Mouse (Mus musculus) heart, postnatal 0 days (tissue): ENCODE data around the gene Mxd4. TPM values are rescaled to one million over a fixed set of nuclear protein-coding genes. Genes with fewer than 3 reads are reported as not detected.
A peak's percentile ranks its signal among the peaks of the same experiment; 100 is the strongest.

Experiments used
- ATAC-seq: fragments of 200-750 bp; cut with Nextera tagmentation; 2 replicates; pipeline ENCODE4 v1.8.0; 2017; ENCODE audit warnings: low read depth, moderate number of reproducible peaks, moderate library complexity; ENCODE audit not compliant: insufficient read depth
- DNase-seq: peaks from one replicate; pipeline ENCODE4 v3.0.0-alpha.2; 2016; ENCODE audit warnings: low spot score
- H3K27ac ChIP-seq: fragments of 300-500 bp; sonication (generic); 2 replicates; pipeline ENCODE4 v1.5.1; 2014; ENCODE audit warnings: low read depth, mild to moderate bottlenecking
- H3K27me3 ChIP-seq: fragments of 300-500 bp; sonication (generic); 2 replicates; pipeline ENCODE4 v1.6.1; 2014; ENCODE audit warnings: low read length, mixed read lengths; ENCODE audit not compliant: control insufficient read depth, insufficient read depth
- H3K36me3 ChIP-seq: fragments of 300-500 bp; sonication (generic); replicated peaks from 2 replicates; pipeline ENCODE4 v1.6.1; 2014; ENCODE audit warnings: low read length, mixed read lengths; ENCODE audit not compliant: control insufficient read depth, insufficient read depth
- H3K4me1 ChIP-seq: fragments of 300-500 bp; sonication (generic); 2 replicates; pipeline ENCODE4 v1.6.1; 2014; ENCODE audit warnings: antibody characterized with exemption; ENCODE audit not compliant: control insufficient read depth, insufficient read depth
- H3K4me2 ChIP-seq: fragments of 300-500 bp; sonication (generic); 2 replicates; pipeline ENCODE4 v1.6.1; 2014; ENCODE audit warnings: low read depth, mild to moderate bottlenecking, low read length, moderate library complexity
- H3K4me3 ChIP-seq: fragments of 300-500 bp; sonication (generic); 2 replicates; pipeline ENCODE4 v1.5.1; 2014; ENCODE audit warnings: low read depth, low read length
- H3K9ac ChIP-seq: fragments of 300-500 bp; sonication (generic); replicated peaks from 2 replicates; pipeline ENCODE4 v1.6.1; 2014; ENCODE audit warnings: low read depth, low read length, mixed read lengths
- H3K9me3 ChIP-seq: fragments of 300-500 bp; sonication (generic); replicated peaks from 2 replicates; pipeline ENCODE4 v1.6.1; 2016; ENCODE audit warnings: low read length; ENCODE audit not compliant: control insufficient read depth
- CTCF ChIP-seq: IDR thresholded peaks from 2 replicates; pipeline ENCODE4 v1.5.1; 2016; ENCODE audit warnings: antibody characterized with exemption, control low read depth, low read depth
- EP300 ChIP-seq: IDR thresholded peaks from 2 replicates; pipeline ENCODE4 v1.6.1; 2016; ENCODE audit warnings: antibody characterized with exemption, low read depth
- WGBS: fragments of 180-500 bp; shearing (Covaris S2); extraction: QIAGEN DNeasy Blood & Tissue Kit; methylation state at CpG from one replicate; pipeline ENCODE4 v1.1.7; 2014; 5-methylcytosine and 5-hydroxymethylcytosine counted together
- polyA plus RNA-seq: library from polyadenylated mRNA; unstranded; fragments of >200 nt; fragmentation: Nextera tagmentation; extraction: Ambion mirVana; gene quantifications from 2 replicates; pipeline ENCODE4 v1.2.1, GENCODE M21; 2015
- total RNA-seq: library from RNA; depleted of rRNA; stranded (reverse); fragments of >200 nt; gene quantifications from 2 replicates; pipeline ENCODE4 v1.2.3, GENCODE M21; 2014; ENCODE audit warnings: low replicate concordance

Mxd4 gene
- total and polyA plus RNA-seq, 2 experiments from 2014 or later, result 22.5 to 104 TPM

DNA sequence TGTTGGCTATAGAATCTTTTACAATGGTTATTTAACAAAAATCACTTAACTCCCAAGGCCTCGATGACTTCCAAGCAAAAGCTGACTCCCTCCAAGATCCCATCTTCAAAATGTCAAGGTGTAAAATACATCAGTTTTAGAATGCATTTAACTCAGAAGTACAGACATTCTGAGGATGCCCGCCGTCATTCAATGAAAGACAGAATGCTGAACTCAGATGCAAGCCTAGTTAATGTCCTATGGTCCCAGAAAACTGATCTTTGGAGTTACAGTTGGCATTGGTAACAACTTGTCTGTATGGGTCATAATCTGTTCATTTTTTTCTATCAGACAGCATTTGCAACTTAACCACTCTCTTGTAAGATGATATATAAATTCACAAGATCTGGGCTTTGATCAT lies 17.6 kb downstream of the Mxd4 start:
- 81% methylated on average over 3 of the region's 3 CpGs for WGBS
- Histone ChIP-seq H3K4me1 (peaks cover 3% of the 10 kb centered on the region; the same call in 1 of the 2 replicates), H3K27me3 (no peaks in the 10 kb centered on the region), H3K4me2 (peak overlapping the region; percentile 68), H3K9ac (0 out of 2 replicates have a peak overlapping the region, but pooled peaks have one; percentile 22), H3K4me3 (peak overlapping the region; percentile 85), H3K36me3 (peaks cover 26% of the 10 kb centered on the region), H3K9me3 (no peaks in the 10 kb centered on the region), H3K27ac (peak overlapping the region; percentile 79)
- ATAC-seq, result no peak
- TF ChIP-seq CTCF (no peak), EP300 (no peak)
- DNase-seq, result no peak

DNA sequence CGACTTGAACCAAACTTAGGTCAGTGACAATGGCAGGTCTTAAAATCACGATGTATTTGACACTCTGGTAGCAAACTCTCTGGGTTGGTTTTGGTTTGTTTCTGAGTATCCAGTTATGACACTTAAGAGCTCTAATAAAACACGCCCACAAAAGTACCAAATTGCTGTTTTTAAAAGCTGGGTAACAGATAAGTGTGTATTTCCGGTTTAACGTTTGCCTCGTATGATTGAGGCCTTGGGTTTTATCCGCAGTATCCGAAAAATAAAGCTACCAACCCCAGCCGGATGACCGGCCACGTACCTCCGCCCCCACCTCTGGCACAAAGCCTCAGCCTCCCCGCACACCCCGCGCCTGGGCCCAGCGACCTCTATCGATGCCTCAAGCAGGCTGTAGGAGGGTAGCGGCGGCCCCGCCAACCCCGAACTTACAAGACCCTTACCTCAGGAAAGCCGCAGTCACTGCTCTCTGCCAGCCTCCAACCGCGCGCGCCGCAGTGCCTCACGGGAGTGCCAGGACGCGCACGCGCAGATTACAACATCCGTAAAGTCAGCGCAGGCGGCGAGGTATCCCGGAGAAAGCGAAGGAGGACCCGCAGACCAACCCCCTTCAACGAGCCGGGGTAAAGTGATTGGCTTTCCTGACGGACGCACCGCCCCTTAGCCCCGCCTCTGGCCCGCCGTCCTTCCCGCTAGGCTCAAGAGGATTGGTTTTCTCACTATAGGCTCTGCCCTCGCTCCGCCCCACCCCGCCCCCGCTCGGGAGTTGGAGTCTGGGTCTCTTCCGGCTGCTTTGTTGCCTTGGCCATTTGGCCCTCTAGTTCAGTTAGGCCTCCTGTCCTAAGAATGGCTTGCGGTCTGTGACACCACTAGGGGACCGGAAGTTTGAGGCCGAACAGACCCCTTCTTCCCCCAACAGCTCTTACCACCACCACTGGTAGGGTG lies 18.3 kb downstream of the Mxd4 start, which contains the start of the genes Poln and Haus3:
Gene Poln (minus strand): TSS at position 499 of the 942 bp plus-strand sequence.
Gene Haus3 (minus strand): TSS at position 578 of the 942 bp plus-strand sequence.
- H3K4me3 ChIP-seq, result peak within 1 kb of the TSS; percentile 85
- peak within 1 kb of the TSS; percentile 84 for H3K9ac ChIP-seq
- TF ChIP-seq CTCF, result peak; percentile 9; the same call in 1 of the 2 replicates
- TF ChIP-seq EP300, result no peak
- H3K9me3 ChIP-seq, result no peaks in the 10 kb centered on the region
- H3K36me3 ChIP-seq, result peaks cover 23% of the 10 kb centered on the region
- H3K4me2 ChIP-seq, result peak within 1 kb of the TSS; percentile 68
- DNase-seq, result peak; percentile 100
- H3K4me1 ChIP-seq, result peaks cover 3% of the 10 kb centered on the region; the same call in 1 of the 2 replicates
- under 1% methylated on average over 57 of the region's 57 CpGs for WGBS
- peak within 1 kb of the TSS; percentile 86 for H3K27ac ChIP-seq
- H3K27me3 ChIP-seq, result no peaks in the 10 kb centered on the region
- ATAC-seq, result peak; percentile 99

DNA sequence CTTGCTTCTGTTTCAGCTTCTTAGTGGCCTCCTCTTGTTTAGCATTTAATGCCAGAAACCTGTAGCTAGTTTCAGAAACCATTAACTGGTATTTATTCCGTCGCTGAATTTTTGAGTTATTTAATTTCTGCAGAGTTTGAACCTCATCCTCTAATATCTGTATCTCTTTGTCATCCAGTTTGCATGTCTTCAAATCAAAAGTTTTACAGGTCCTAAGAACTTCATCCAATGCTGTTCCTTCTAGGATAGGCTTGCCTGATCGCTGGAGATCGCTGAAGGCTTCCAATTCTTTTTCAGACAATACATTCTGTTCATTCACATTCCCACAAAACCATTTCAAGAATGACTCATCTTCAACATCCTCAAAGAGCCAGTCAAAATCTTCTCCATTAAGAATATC lies 19.7 kb downstream of the Mxd4 start:
- no peak overlapping the region for H3K4me3 ChIP-seq
- H3K9ac ChIP-seq, result no peak overlapping the region
- WGBS, result 84% methylated on average over 4 of the region's 4 CpGs

DNA sequence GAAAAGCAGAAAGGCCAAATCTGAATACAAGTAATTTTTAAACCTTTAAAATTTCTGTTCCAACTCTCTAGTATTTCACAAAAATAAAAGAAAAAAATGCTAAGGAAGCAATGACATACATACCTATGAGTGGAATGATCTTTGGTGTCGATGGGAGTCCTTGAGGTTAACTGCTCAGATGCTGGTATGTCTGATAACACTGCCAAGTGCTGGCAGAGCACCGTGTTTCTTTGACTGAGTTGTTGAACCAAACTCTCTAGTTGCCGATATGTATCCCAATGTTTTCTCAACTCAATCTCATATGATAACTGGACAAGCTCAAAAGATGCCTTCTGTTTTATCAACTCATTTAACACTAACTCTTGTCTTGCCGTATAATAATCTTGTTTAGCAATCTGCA lies 21.7 kb downstream of the Mxd4 start:
- DNase-seq, result no peak
- H3K9ac ChIP-seq, result no peak overlapping the region
- H3K27ac ChIP-seq, result no peak overlapping the region
- no peaks in the 10 kb centered on the region for H3K9me3 ChIP-seq
- ATAC-seq, result no peak
- TF ChIP-seq EP300 (no peak), CTCF (no peak)
- H3K36me3 ChIP-seq, result peaks cover 14% of the 10 kb centered on the region
- peak overlapping the region; percentile 24; the same call in 1 of the 2 replicates for H3K4me2 ChIP-seq
- 21% methylated on average over 4 of the region's 4 CpGs for WGBS
- peaks cover 3% of the 10 kb centered on the region; the same call in 1 of the 2 replicates for H3K4me1 ChIP-seq
- no peaks in the 10 kb centered on the region for H3K27me3 ChIP-seq
- no peak overlapping the region for H3K4me3 ChIP-seq

More for the DNA sequence above, 19.7 kb downstream of the Mxd4 start:
- Histone ChIP-seq H3K9me3 (no peaks in the 10 kb centered on the region), H3K4me2 (no peak overlapping the region; the same call in 1 of the 2 replicates), H3K4me1 (peaks cover 3% of the 10 kb centered on the region; the same call in 1 of the 2 replicates), H3K27ac (no peak overlapping the region), H3K27me3 (no peaks in the 10 kb centered on the region), H3K36me3 (peaks cover 14% of the 10 kb centered on the region)
- DNase-seq, result no peak
- ATAC-seq, result no peak
- no peak for TF ChIP-seq EP300
- TF ChIP-seq CTCF, result no peak

DNA sequence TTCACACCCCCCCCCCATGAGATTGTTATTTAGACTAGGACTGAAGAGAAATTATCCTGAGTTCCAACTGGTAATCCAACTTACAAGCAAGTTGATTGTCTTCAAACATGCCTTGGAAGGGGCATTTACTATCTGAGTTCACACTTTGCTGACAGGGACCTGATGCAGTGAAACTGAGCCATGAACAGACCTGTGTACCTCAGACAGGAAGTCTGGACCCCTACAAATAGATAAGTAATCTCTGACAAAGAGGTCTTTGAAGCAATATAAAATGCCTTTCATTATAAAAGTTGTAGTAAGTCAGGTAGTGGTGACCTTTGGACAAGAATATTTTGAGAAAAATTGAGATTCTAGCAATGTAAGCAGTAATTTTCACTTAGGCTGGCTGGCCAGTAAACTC lies 39.0 kb downstream of the Mxd4 start:
- Histone ChIP-seq H3K4me3 (no peak overlapping the region), H3K27me3 (no peaks in the 10 kb centered on the region), H3K9ac (no peak overlapping the region), H3K4me1 (no peaks in the 10 kb centered on the region), H3K9me3 (no peaks in the 10 kb centered on the region), H3K4me2 (no peak overlapping the region), H3K27ac (no peak overlapping the region), H3K36me3 (peaks cover 3% of the 10 kb centered on the region; the same call in 1 of the 2 replicates)
- ATAC-seq (no peak), DNase-seq (no peak)
- TF ChIP-seq CTCF (no peak), EP300 (no peak)
